Comparison of ENCODE assay signal across 23 mouse cellular contexts in genomic region chr14:49078820-49079219, GRCm38 (mm10). TPM values are rescaled to one million over a fixed set of nuclear protein-coding genes. Genes with fewer than 3 reads are reported as not detected.
A peak's percentile ranks its signal among the peaks of the same experiment; 100 is the strongest.
DNase-seq lines count a peak whose midpoint lies in the region; ATAC-seq and TF ChIP-seq lines count a peak whose summit lies in the region.
"Had no signal": no experiment of that assay in that cellular context is flagged by ENCODE, and none has a peak within 500 bp of the region (broad histone marks: within the 10 kb centered on the region; RNA-seq: fewer than 3 reads in every experiment).

No protein-coding gene starts in this region.

- no peak overlapping the region for H3K4me3 ChIP-seq in midbrain, embryonic 11.5 days (ENCODE audit: low read depth, low read length)
- no peak overlapping the region for H3K4me3 ChIP-seq in midbrain, postnatal 0 days (ENCODE audit: low read depth, low read length)
- no peak overlapping the region for H3K4me3 ChIP-seq in intestine, embryonic 15.5 days (replicated peaks)
- H3K4me3 ChIP-seq in intestine, postnatal 0 days (ENCODE audit: low read depth, low read length), result no peak overlapping the region
- no peak overlapping the region for H3K4me3 ChIP-seq in hindbrain, postnatal 0 days (ENCODE audit: low read length)
- H3K4me3 ChIP-seq: embryonic facial prominence, embryonic 13.5 days; embryonic facial prominence, embryonic 15.5 days; erythroblast, embryonic 14.5 days; forebrain, embryonic 10.5 days; forebrain, embryonic 12.5 days had no signal

- no peak overlapping the region for H3K9ac ChIP-seq in midbrain, embryonic 11.5 days (ENCODE audit: low read length)
- no peak overlapping the region for H3K9ac ChIP-seq in midbrain, postnatal 0 days (replicated peaks; ENCODE audit: low read length, poor library complexity, severe bottlenecking)
- H3K9ac ChIP-seq in intestine, embryonic 15.5 days, result no peak overlapping the region
- H3K9ac ChIP-seq in intestine, postnatal 0 days (ENCODE audit: low read depth, low read length), result no peak overlapping the region
- no peak overlapping the region for H3K9ac ChIP-seq in hindbrain, postnatal 0 days (replicated peaks; ENCODE audit: low read length)
- H3K9ac ChIP-seq: embryonic facial prominence, embryonic 13.5 days; embryonic facial prominence, embryonic 15.5 days; forebrain, embryonic 12.5 days had no signal

- H3K27ac ChIP-seq in midbrain, embryonic 11.5 days (ENCODE audit: low read depth, low read length), result no peak overlapping the region
- no peak overlapping the region for H3K27ac ChIP-seq in midbrain, postnatal 0 days (ENCODE audit: low read depth, low read length)
- H3K27ac ChIP-seq in intestine, embryonic 15.5 days, result no peak overlapping the region
- H3K27ac ChIP-seq in intestine, postnatal 0 days (ENCODE audit: low read depth, low read length), result no peak overlapping the region; the same call in 1 of the 2 replicates
- H3K27ac ChIP-seq in hindbrain, postnatal 0 days, result no peak overlapping the region
- H3K27ac ChIP-seq: embryonic facial prominence, embryonic 13.5 days; embryonic facial prominence, embryonic 15.5 days; forebrain, embryonic 10.5 days; forebrain, embryonic 12.5 days had no signal

- ATAC-seq in midbrain, embryonic 11.5 days (ENCODE audit: low FRiP score), result no peak
- no peak for ATAC-seq in midbrain, postnatal 0 days (ENCODE audit: low FRiP score)
- peak; percentile 75 for ATAC-seq in intestine, embryonic 15.5 days
- 0 out of 2 replicates have a peak, but pooled peaks have one; percentile 36 for ATAC-seq in intestine, postnatal 0 days
- no peak for ATAC-seq in hindbrain, postnatal 0 days
- ATAC-seq: activated CD4-positive, CD25-positive, alpha-beta regulatory T cell, adult 4 months; forebrain, embryonic 14.5 days; forebrain, embryonic 16.5 days had no signal

- TF ChIP-seq CTCF in midbrain, postnatal 0 days (IDR thresholded peaks at IDR 0.05), result no peak
- TF ChIP-seq CTCF in intestine, postnatal 0 days (IDR thresholded peaks at IDR 0.05; ENCODE audit: low read depth), result no peak
- no peak for TF ChIP-seq CTCF in hindbrain, postnatal 0 days (IDR thresholded peaks at IDR 0.05; ENCODE audit: low read depth)

- no peaks in the 10 kb centered on the region for H3K4me1 ChIP-seq in midbrain, embryonic 11.5 days (ENCODE audit: control insufficient read depth, insufficient read depth, low read length)
- no peaks in the 10 kb centered on the region for H3K4me1 ChIP-seq in midbrain, postnatal 0 days (ENCODE audit: insufficient read depth, low read length)
- H3K4me1 ChIP-seq in intestine, embryonic 15.5 days (replicated peaks), result no peaks in the 10 kb centered on the region
- H3K4me1 ChIP-seq in intestine, postnatal 0 days (replicated peaks; ENCODE audit: control insufficient read depth, insufficient read depth, low read length), result no peaks in the 10 kb centered on the region; the same call in 1 of the 2 replicates
- H3K4me1 ChIP-seq in hindbrain, postnatal 0 days (ENCODE audit: insufficient read depth, low read length), result no peaks in the 10 kb centered on the region
- H3K4me1 ChIP-seq: embryonic facial prominence, embryonic 13.5 days; embryonic facial prominence, embryonic 15.5 days; forebrain, embryonic 10.5 days; forebrain, embryonic 12.5 days had no signal

- H3K27me3 ChIP-seq in midbrain, embryonic 11.5 days (ENCODE audit: control insufficient read depth, insufficient read depth, low read length), result no peaks in the 10 kb centered on the region
- H3K27me3 ChIP-seq in midbrain, postnatal 0 days (ENCODE audit: insufficient read depth, low read length), result no peaks in the 10 kb centered on the region
- H3K27me3 ChIP-seq in intestine, embryonic 15.5 days (replicated peaks), result no peaks in the 10 kb centered on the region
- no peaks in the 10 kb centered on the region for H3K27me3 ChIP-seq in intestine, postnatal 0 days (replicated peaks; ENCODE audit: control insufficient read depth, insufficient read depth, low read length)
- no peaks in the 10 kb centered on the region for H3K27me3 ChIP-seq in hindbrain, postnatal 0 days (ENCODE audit: insufficient read depth, low read length)
- H3K27me3 ChIP-seq: embryonic facial prominence, embryonic 13.5 days; embryonic facial prominence, embryonic 15.5 days; forebrain, embryonic 12.5 days had no signal

- WGBS in midbrain, embryonic 11.5 days, result 96% methylated on average over 2 of the region's 2 CpGs
- WGBS in midbrain, postnatal 0 days, result 96% methylated on average over 2 of the region's 2 CpGs
- WGBS in intestine, embryonic 15.5 days, result 65% methylated on average over 2 of the region's 2 CpGs
- 38% methylated on average over 2 of the region's 2 CpGs for WGBS in intestine, postnatal 0 days
- 96% methylated on average over 2 of the region's 2 CpGs for WGBS in hindbrain, postnatal 0 days

- H3K9me3 ChIP-seq in midbrain, embryonic 11.5 days (ENCODE audit: control insufficient read depth, low read length), result no peaks in the 10 kb centered on the region
- no peaks in the 10 kb centered on the region for H3K9me3 ChIP-seq in midbrain, postnatal 0 days (ENCODE audit: low read length)
- no peaks in the 10 kb centered on the region for H3K9me3 ChIP-seq in intestine, embryonic 15.5 days
- no peaks in the 10 kb centered on the region for H3K9me3 ChIP-seq in intestine, postnatal 0 days (ENCODE audit: control insufficient read depth)
- H3K9me3 ChIP-seq in hindbrain, postnatal 0 days (ENCODE audit: low read length), result no peaks in the 10 kb centered on the region
- H3K9me3 ChIP-seq: embryonic facial prominence, embryonic 13.5 days; embryonic facial prominence, embryonic 15.5 days; forebrain, embryonic 10.5 days; forebrain, embryonic 12.5 days had no signal

- H3K4me2 ChIP-seq in midbrain, embryonic 11.5 days, result no peak overlapping the region
- no peak overlapping the region for H3K4me2 ChIP-seq in midbrain, postnatal 0 days (ENCODE audit: low read depth, low read length, poor library complexity, severe bottlenecking)
- no peak overlapping the region for H3K4me2 ChIP-seq in intestine, embryonic 15.5 days (replicated peaks)
- no peak overlapping the region for H3K4me2 ChIP-seq in intestine, postnatal 0 days (replicated peaks; ENCODE audit: low read depth)
- no peak overlapping the region for H3K4me2 ChIP-seq in hindbrain, postnatal 0 days (ENCODE audit: low read depth, low read length)
- H3K4me2 ChIP-seq: embryonic facial prominence, embryonic 13.5 days; embryonic facial prominence, embryonic 15.5 days; forebrain, embryonic 12.5 days had no signal

- peaks cover 5% of the 10 kb centered on the region; the same call in 1 of the 2 replicates for H3K36me3 ChIP-seq in midbrain, embryonic 11.5 days (ENCODE audit: control insufficient read depth, insufficient read depth, low read length)
- peaks cover 3% of the 10 kb centered on the region; the same call in 1 of the 2 replicates for H3K36me3 ChIP-seq in midbrain, postnatal 0 days (ENCODE audit: insufficient read depth, low read length)
- H3K36me3 ChIP-seq in intestine, embryonic 15.5 days, result no peaks in the 10 kb centered on the region
- H3K36me3 ChIP-seq in intestine, postnatal 0 days (ENCODE audit: control insufficient read depth, insufficient read depth), result peaks cover 15% of the 10 kb centered on the region
- peaks cover 10% of the 10 kb centered on the region for H3K36me3 ChIP-seq in hindbrain, postnatal 0 days (ENCODE audit: insufficient read depth, low read length)

- peak; percentile 19 for DNase-seq in midbrain, embryonic 11.5 days (ENCODE audit: low spot score, missing footprints)
- no peak for DNase-seq in midbrain, postnatal 0 days (ENCODE audit: low spot score)
- DNase-seq in hindbrain, postnatal 0 days (ENCODE audit: low spot score), result no peak
- no peak for DNase-seq in spleen, postnatal 14 days (ENCODE audit: low spot score in 2 of 2)
- DNase-seq: adrenal gland, adult 8-10 months; adrenal gland, postnatal 14 days; adrenal gland, postnatal 36 days; cerebellum, adult 11-12 months; cerebellum, adult 2 months; cerebellum, adult 9-10 months; cerebellum, postnatal 10 days; cerebellum, postnatal 36 days; embryo, embryonic 11 days had no signal

RNA-seq across cellular contexts. Expression of gene Exoc5, which starts 12.4 kb away (rescaled TPM):
- polyA plus RNA-seq in midbrain, embryonic 11.5 days (2014; fragmentation: Nextera tagmentation; extraction: Ambion mirVana), result 112 and 134 TPM in 2 replicates
- 59.5 and 91.5 TPM in 2 replicates for total RNA-seq in midbrain, postnatal 0 days (2014; rRNA removed)
- polyA plus RNA-seq in midbrain, postnatal 0 days (2015; fragmentation: Nextera tagmentation; extraction: Ambion mirVana), result 42.6 and 47.2 TPM in 2 replicates
- 34.3 and 39.5 TPM in 2 replicates for polyA plus RNA-seq in intestine, embryonic 15.5 days (2015; fragmentation: Nextera tagmentation; extraction: Ambion mirVana)
- 24.7 and 26.7 TPM in 2 replicates for polyA plus RNA-seq in intestine, postnatal 0 days (2015; fragmentation: Nextera tagmentation; extraction: Ambion mirVana)
- total RNA-seq in hindbrain, postnatal 0 days (2014; rRNA removed), result 59.8 and 64.7 TPM in 2 replicates
- 43.3 and 46.4 TPM in 2 replicates for polyA plus RNA-seq in hindbrain, postnatal 0 days (2015; fragmentation: Nextera tagmentation; extraction: Ambion mirVana)

RNA-seq across cellular contexts. Expression of gene Ap5m1, which starts 12.9 kb away (rescaled TPM):
- polyA plus RNA-seq in midbrain, embryonic 11.5 days (2014; fragmentation: Nextera tagmentation; extraction: Ambion mirVana), result 40.0 and 41.1 TPM in 2 replicates
- total RNA-seq in midbrain, postnatal 0 days (2014; rRNA removed), result 23.1 and 27.1 TPM in 2 replicates
- polyA plus RNA-seq in midbrain, postnatal 0 days (2015; fragmentation: Nextera tagmentation; extraction: Ambion mirVana), result 15.2 and 16.1 TPM in 2 replicates
- polyA plus RNA-seq in intestine, embryonic 15.5 days (2015; fragmentation: Nextera tagmentation; extraction: Ambion mirVana), result 26.1 and 29.5 TPM in 2 replicates
- polyA plus RNA-seq in intestine, postnatal 0 days (2015; fragmentation: Nextera tagmentation; extraction: Ambion mirVana), result 14.7 and 15.8 TPM in 2 replicates
- 18.9 and 20.5 TPM in 2 replicates for total RNA-seq in hindbrain, postnatal 0 days (2014; rRNA removed)
- polyA plus RNA-seq in hindbrain, postnatal 0 days (2015; fragmentation: Nextera tagmentation; extraction: Ambion mirVana), result 15.8 and 17.2 TPM in 2 replicates

Comparison
In these comparisons a context has a peak if more than half of its experiments do, and no peak if none do; other contexts are left out.
1. ATAC-seq: peak in intestine, embryonic 15.5 days (single experiment) and intestine, postnatal 0 days (single experiment); none in midbrain, embryonic 11.5 days (single experiment), midbrain, postnatal 0 days (single experiment) and hindbrain, postnatal 0 days (single experiment).